Mouse (Mus musculus) embryo, embryonic 10.5 days (tissue): ENCODE data around the gene Rtf2.

Experiments used
- DNase-seq: peaks from one replicate; pipeline ENCODE4 v3.0.0-alpha.2; 2015; ENCODE audit warnings: low spot score

Rtf2 gene

DNA sequence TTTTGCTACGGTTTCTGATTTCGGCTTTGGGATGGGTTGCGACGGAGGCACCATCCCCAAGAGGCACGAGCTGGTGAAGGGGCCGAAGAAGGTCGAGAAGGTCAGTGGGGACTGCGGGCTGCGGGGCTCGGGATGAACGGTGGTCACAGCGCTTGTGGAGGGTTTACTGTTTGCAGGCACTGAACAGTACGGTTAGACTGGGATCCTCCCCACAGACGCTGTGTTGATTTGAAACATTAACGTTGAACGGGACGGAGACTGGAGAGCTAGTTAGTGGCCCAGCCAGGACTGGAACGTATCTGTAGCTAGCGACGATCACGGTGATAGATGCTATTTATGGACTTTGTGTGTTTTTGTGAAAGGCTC is 267 bp downstream of the Rtf2 start:
- no peak for DNase-seq

GRCm38 (mm10) chr2:172441176-172441575 is 820 bp downstream of the Rtf2 start:
- no peak for DNase-seq

DNA sequence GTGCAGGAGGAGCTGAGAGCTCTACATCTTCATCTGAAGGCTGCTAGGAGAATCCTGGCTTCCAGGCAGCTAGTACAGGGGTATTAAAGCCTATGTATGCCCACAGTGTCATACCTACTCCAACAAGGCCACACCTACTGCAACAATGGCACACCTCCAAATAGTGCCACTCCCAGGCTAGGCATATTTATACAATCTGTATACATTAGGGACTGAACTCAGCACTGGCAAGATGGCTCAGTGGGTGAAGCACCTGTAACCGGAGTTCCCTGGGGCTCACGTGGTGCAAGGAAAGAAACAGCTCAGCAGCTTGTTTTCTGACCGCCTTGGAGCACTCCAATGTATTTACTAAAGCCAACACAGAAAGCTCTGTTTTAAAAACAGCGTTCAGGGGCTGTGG is 5.3 kb downstream of the Rtf2 start:
- no peak for DNase-seq

DNA sequence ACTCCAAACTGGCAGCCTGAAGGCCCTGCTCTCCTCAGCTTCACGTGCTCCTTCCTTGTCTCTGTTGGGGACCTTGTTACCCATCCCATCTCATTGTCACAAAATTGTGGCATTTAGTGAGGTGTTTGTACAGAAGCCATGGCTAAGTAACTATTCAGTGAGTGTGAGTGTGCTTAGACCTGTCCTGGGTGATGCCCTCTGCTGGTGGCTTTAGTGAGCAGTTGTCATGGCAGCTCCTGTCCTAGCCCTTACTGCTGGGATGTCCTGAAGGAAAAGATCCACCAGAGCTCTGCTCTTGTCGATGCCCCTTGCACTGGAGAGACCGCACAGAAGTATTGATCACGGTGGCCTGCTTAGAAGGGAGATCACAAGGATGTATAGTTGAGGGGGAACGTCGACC is 7.0 kb downstream of the Rtf2 start:
- peak; percentile 36 for DNase-seq

- DNase-seq: no peak
These were observed 8.0 kb downstream of the Rtf2 start for GRCm38 (mm10) chr2:172448329-172448728.

- DNase-seq: no peak
These were observed 10.3 kb downstream of the Rtf2 start for GRCm38 (mm10) chr2:172450640-172451039.

GRCm38 (mm10) chr2:172452031-172452430 is 11.7 kb downstream of the Rtf2 start:
- no peak for DNase-seq

DNA sequence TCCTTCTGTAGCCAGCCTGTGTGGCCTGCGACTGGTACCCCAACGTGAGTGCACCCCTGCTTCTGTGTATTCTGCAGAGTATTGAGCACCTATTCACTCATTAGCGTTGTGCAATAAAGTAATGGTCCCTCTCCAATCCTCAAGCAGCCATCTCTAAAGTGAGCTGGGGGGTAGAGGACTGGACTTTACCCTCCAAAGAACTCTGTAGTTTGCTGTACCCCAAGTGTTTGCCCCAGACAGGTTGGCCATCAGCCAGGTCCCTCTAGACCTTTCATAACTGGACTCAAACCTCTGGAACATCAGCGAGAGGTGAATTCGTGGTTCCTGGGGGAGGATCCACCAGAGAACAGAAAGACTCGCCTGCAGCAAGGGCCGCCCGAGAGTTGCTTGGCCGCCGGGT is 12.1 kb downstream of the Rtf2 start:
- DNase-seq: no peak

- no peak for DNase-seq
These were observed 18.1 kb downstream of the Rtf2 start, which contains the start of gene Gcnt7 for GRCm38 (mm10) chr2:172458496-172458895. Gene Gcnt7 (minus strand): TSS chr2:172458596.

DNA sequence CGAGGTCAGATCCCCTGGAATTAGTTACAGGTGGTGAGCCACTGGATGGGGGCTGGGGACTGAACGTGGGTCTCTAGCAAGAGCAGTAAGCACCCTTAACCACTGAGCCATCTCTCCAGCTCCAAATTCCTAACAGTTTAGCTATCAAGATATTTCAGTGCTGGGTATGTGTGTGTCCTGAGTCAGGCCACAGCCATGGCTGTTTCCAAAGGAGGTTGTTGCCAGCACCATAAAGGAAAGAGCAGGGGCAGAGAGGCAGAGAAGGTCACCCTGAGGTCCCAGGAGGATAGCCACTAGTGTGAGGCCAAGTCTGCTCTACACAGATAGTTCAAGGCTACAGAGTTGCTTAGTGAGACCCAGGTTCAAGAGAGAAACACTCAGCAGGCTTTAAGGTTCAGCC is 20.3 kb downstream of the Rtf2 start:
- DNase-seq: no peak

GRCm38 (mm10) chr2:172462813-172463212 is 22.5 kb downstream of the Rtf2 start:
- DNase-seq: no peak

DNA sequence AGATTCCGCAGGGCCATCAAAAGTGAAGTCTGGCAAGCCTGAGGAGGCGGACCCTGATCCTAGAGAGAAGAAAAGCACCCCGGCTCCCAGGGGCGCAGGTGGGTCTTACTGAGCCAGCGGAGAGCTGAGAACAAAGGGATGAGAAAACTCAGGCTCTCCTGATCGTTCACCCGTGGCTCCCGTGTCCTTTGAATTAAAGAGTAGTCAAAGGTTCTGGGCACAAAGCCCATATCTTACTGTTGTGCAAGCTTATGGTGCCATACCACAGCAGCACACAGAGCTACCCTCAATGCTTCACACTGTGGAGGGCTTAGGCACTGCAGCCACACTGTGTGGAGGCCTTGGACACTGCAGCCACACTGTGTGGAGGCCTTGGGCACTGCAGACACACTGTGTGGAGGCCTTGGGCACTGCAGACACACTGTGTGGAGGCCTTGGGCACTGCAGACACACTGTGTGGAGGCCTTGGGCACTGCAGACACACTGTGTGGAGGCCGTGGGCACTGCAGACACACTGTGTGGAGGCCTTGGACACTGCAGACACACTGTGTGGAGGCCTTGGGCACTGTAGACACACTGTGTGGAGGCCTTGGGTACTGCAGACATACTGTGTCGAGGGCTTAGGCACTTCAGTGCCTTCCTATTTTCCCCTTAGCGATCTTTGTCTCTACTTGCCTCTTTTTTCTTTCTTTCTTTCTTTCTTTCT is 26.2 kb downstream of the Rtf2 start:
- DNase-seq: no peak

DNA sequence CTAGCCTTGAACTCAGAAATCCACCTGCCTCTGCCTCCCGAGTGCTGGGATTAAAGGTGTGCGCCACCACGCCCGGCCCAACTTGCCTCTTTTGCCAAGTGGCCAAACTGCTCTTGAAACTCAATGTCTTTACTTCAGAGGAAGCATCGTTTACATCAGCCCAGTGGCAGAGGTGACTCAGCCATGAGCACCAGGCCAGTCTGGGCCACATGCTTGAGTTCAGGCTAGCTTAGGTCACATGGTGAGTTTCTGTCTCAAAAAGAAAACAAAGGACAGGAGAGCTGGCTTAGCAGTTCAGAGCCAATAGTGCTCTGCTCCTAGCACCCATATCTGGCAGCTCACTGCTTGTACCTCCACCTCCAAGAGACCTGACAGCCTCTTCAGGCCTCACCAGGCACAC is 26.9 kb downstream of the Rtf2 start:
- no peak for DNase-seq

- no peak for DNase-seq
These were observed 28.0 kb downstream of the Rtf2 start for GRCm38 (mm10) chr2:172468346-172468819.

DNA sequence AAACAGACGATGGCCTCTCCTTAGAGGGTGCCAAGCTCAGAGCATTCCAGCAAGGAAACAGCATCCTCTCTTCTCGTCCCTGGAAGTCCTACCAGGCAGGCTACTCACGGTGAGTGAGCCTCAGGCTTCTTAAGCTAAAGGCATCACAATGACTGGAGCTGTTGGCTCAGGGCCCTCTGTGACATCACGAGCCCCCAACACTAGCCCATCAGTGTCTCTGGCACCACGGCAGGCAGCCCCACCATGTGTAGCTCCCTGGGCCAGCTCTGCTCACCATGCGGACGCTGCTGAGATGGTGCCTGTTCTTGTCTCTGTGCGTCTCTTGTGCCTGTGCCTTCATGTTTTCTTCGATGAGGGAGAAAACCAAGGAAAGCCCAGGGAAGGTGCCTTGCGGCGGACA is 32.0 kb downstream of the Rtf2 start, which contains the start of gene Fam209:
TSS of gene Fam209 (plus strand) at position 203 of the 400 bp plus-strand sequence.
- no peak for DNase-seq

- no peak for DNase-seq
These were observed 33.2 kb downstream of the Rtf2 start for GRCm38 (mm10) chr2:172473591-172473990.

DNA sequence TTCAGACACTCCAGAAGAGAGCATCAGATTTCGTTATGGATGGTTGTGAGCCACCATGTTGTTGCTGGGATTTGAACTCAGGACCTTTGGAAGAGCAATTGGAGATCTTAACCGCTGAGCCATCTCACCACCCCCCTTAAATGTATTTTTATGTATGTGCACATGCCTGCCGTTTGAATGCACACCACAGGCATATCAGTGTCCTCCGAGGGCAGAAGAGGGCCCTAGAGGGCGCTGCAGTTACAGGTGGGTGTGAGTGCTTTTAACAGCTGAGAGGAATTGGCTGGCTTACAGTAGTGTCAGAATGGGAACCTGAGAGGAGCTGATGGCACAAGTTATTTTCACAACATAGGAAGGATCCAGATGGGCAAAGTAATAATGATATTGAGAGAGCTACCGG is 34.6 kb downstream of the Rtf2 start:
- peak; percentile 41 for DNase-seq

GRCm38 (mm10) chr2:172476707-172477260 is 36.4 kb downstream of the Rtf2 start:
- DNase-seq: no peak

DNA sequence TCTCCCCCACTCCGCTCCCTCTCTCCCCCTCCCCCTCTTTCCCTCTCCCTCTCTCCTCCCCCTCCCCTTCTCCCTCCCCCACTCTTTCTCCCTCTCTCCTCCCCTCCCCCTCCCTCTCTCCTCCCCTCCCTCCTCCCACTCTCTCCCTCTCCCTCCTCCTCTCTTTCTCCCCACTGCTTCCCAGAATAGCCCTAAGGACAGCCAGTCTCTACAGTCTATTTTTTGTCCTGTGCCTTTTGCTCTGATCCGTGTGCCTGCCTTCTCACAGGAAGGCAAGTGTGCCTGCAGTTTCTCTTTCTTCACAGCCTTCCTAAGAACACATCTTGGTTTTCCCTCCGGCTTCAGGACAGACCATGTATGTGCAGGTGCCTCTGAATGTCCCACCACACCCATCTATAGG is 37.0 kb downstream of the Rtf2 start:
- no peak for DNase-seq

DNA sequence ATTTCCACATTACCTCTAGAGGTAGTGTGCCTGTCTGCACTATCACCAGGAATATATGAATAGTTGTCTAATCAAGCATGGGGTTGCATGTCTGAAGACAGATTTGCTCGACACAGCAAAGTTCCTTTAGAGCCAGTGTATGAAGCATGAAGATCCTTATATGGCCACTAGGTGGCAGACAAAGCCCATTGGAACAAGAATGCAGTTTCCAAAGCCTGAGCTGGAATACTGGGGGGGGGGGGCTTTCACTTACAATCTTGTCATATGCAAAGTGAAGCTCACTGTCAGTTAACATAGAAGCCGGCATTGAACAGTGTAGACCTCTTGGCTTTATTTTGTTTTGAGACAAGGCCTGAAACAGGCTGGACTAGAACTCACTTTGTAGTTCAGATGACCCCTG is 37.5 kb downstream of the Rtf2 start:
- peak; percentile 81 for DNase-seq

GRCm38 (mm10) chr2:172480296-172480695 is 39.9 kb downstream of the Rtf2 start:
- no peak for DNase-seq

DNA sequence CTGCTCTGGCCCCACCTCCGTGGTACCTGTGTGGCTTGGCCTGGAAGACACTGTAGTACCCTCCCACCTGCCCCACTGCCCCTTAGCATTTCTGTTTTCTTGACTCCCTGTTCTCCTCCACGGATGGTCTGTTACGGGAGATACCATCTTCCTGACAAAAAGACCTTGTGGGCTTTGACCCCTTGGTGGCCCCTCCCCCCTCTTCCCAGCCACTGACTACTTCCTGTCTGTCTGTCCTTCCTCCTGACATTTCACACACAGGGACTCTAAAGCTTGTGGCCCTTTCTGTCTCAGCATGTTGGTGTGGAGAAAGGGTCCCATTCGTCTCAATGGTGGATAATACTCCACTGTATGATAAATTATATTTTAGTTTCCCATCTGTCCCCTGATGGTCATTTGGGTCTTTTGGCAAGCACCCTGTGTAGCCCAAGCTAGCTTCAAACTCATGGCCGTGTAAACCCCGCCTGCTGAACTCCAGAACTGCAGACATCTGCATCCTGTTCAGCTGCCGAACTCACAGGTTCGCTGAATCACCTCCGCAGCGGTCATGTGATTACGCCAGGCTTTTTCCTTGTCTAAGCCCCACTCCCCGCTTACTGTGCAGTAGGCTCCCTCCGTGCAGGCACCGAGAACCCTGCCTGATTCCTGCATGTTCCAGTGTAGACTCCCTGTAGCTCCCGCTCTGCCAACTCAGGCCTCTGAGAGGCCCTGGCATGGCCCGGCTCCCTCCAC is 41.5 kb downstream of the Rtf2 start:
- DNase-seq: no peak

DNA sequence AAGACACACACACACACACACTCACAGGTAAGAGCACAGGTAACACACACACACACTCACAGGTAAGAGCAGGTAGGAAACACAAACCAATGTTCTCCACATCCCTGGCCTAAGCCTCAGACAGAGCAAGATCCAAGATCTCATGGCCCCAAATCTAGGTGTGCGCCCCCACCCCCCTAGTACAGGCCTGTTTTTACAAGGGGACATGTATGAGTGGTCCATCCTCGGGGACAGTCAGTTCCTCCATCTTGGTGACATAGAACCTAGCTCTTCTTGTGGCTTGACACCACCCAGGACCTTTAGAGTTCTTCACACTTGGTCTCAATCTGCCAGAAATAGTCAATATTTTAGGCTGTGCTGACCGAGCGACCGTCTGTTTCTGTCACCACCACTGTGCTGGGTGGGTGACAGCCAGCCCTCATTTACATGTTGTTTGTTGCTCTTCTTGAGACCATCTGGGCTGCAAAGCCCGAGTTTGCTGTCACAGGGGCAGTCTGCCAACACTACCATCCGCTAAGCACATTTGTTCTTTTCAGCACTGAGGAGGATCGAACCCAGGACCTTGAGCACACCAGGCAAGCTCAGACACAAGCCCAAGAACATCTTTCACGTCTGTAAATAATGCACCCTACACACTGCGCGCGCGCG is 43.5 kb downstream of the Rtf2 start:
- DNase-seq: no peak
